Mouse (Mus musculus): ENCODE data around the gene Cacna1e. TPM values are rescaled to one million over a fixed set of nuclear protein-coding genes. Genes with fewer than 3 reads are reported as not detected.

Cacna1e gene
- polyA plus RNA-seq, 1 experiment from 2014 or later, result 10.7 TPM

DNA sequence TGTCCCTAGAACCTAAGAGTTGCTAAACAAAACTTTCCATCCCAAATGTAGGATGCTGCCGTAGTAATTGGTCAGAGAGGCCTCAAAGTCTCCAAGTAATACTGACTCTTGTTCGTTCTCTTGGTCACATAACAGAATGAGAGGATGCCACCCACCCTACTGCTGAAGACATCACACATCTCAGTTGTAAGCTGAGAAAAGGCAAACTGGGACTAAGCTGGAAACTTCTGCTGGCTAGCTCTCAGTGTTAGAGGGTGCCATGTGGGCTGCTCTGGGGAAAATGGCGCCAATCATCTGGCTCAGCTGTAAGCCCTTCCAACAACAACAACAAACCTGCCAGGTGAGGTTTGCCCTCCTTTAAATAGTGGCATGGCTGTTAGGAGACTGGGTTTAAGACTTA, 109.8 kb downstream of the Cacna1e start:
- Histone ChIP-seq H3K27me3 (no peaks in the 10 kb centered on the region), H3K9ac (no peak overlapping the region), H3K27ac (replicated peaks) (no peak overlapping the region), H3K4me1 (replicated peaks) (no peaks in the 10 kb centered on the region), H3K9me3 (no peaks in the 10 kb centered on the region), H3K4me3 (no peak overlapping the region), H3K4me2 (no peak overlapping the region), H3K36me3 (no peaks in the 10 kb centered on the region)
- WGBS, result 91% methylated on average over 3 of the region's 3 CpGs
- no peak for ATAC-seq (ENCODE audit: low read depth)

DNA sequence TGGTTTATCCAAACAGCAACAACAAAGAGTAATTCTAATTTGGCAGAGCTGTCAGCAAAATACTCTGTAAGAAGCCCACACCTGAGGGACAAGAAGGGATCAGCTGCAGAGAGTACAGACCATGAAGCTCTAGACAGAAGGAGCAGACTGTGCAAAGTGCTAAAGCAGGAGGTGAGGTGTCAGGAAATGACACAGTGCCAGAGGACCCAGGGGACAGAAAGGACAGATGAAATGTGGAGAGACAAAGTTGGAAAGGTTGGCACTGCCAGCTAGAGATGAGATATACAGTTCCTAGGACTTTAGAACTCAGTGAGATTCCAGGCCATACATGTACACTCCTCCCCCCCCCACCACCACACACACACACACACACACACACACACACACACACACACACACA, 113.2 kb downstream of the Cacna1e start:
- ATAC-seq (ENCODE audit: low read depth), result no peak
- no peak overlapping the region for H3K4me3 ChIP-seq
- no peak overlapping the region for H3K9ac ChIP-seq
- no peaks in the 10 kb centered on the region for H3K36me3 ChIP-seq
- no peak overlapping the region for H3K27ac ChIP-seq (replicated peaks)
- no peaks in the 10 kb centered on the region for H3K4me1 ChIP-seq (replicated peaks)
- no peaks in the 10 kb centered on the region for H3K27me3 ChIP-seq
- H3K4me2 ChIP-seq, result no peak overlapping the region
- H3K9me3 ChIP-seq, result no peaks in the 10 kb centered on the region

DNA sequence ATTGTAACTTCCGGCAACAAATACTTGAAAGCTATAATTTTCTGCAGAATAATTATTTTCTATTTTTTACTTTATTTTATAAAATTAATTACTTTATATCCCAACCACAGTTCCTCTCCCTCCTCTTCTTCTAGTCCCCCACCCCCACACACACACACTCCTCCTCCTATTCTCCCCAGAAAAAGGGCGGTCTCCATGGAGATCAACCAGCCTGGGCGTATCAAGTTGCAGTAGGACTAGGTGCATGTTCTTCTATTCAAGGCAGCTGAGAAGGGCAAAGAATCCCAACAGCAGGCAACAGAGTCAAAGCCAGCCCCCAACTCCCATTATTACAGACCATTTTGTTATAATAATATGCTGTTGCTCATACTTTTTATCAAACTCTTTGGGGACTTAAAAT, 113.8 kb downstream of the Cacna1e start:
- no peaks in the 10 kb centered on the region for H3K27me3 ChIP-seq
- no peaks in the 10 kb centered on the region for H3K36me3 ChIP-seq
- 43% methylated on average over 3 of the region's 3 CpGs for WGBS
- no peak overlapping the region for H3K4me3 ChIP-seq
- H3K9me3 ChIP-seq, result no peaks in the 10 kb centered on the region
- H3K4me2 ChIP-seq, result no peak overlapping the region
- no peak for ATAC-seq (ENCODE audit: low read depth)
- no peak overlapping the region for H3K27ac ChIP-seq (replicated peaks)
- no peak overlapping the region for H3K9ac ChIP-seq
- H3K4me1 ChIP-seq (replicated peaks), result no peaks in the 10 kb centered on the region

DNA sequence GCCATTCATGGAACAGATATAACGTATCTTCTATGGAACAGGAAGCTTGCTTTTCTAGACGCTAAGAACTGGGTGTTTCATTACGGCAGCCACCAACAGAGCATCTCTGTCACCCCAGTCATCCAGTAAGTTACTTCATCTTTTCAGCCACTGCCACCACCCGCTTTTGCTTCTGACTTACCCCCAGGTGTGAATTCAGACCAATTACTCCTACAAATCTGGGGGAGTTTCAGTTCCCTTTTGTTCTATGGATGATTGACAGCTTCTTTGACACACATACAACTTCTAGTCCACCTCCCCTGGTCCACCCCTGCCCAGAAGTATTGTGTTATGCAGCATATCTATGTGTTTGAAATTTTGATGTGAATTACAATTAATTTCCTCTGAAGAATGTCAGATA, 121.2 kb downstream of the Cacna1e start:
- Histone ChIP-seq H3K4me2 (no peak overlapping the region), H3K36me3 (no peaks in the 10 kb centered on the region), H3K9me3 (no peaks in the 10 kb centered on the region), H3K9ac (no peak overlapping the region), H3K27ac (replicated peaks) (no peak overlapping the region), H3K4me3 (no peak overlapping the region), H3K4me1 (replicated peaks) (no peaks in the 10 kb centered on the region), H3K27me3 (no peaks in the 10 kb centered on the region)
- 84% methylated on average over 4 of the region's 4 CpGs for WGBS
- no peak for ATAC-seq (ENCODE audit: low read depth)

DNA sequence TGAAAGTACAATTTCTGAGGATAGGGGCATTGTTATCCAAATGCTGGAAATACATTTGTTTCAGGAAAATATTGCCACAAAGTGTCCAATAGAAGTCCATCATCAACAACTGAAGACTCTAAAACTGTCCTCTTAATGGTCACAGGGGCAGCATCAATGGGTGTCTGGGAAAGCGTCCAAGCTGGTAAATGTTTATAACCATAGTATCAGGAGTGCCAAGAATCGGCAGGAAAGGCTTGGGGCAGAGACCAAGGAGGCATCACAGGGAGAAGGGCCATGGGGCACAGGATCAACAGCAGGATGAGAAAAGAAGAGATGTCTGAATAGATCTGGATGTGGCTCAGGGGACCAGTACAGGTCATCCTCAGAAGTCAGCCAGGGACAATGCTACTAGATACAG, 132.2 kb downstream of the Cacna1e start:
- H3K27me3 ChIP-seq, result no peaks in the 10 kb centered on the region
- H3K27ac ChIP-seq (replicated peaks), result no peak overlapping the region

DNA sequence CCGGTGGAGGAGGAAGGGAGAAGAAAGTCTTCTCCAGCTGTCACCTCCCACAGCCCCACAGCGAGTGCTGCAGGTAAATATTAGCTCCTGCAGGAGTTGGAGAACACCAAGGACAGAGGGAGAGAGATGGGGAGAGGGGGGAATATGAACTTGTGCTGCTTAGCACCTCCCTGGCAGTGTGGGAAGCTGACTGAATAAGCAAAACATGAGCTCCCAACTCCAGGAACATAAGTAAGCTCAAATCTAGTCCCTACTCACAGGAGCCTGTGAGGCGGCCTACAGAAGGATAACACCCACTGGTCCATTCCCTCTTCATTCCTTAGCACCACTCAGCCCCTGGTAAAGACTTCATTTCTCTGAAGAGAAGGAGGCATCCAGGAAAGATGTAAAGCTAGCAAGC, 135.8 kb downstream of the Cacna1e start:
- ATAC-seq (ENCODE audit: low read depth), result no peak
- WGBS, result 76% methylated on average over 3 of the region's 3 CpGs
- Histone ChIP-seq H3K9me3 (no peaks in the 10 kb centered on the region), H3K27me3 (no peaks in the 10 kb centered on the region), H3K4me3 (no peak overlapping the region), H3K9ac (no peak overlapping the region), H3K4me2 (no peak overlapping the region), H3K4me1 (replicated peaks) (no peaks in the 10 kb centered on the region), H3K36me3 (no peaks in the 10 kb centered on the region), H3K27ac (replicated peaks) (no peak overlapping the region)

More for the DNA sequence above, 132.2 kb downstream of the Cacna1e start:
- ATAC-seq (ENCODE audit: low read depth), result no peak
- WGBS, result 67% methylated on average over 2 of the region's 2 CpGs
- Histone ChIP-seq H3K4me2 (no peak overlapping the region), H3K36me3 (no peaks in the 10 kb centered on the region), H3K9me3 (no peaks in the 10 kb centered on the region), H3K4me1 (replicated peaks) (no peaks in the 10 kb centered on the region), H3K4me3 (no peak overlapping the region), H3K9ac (no peak overlapping the region)

DNA sequence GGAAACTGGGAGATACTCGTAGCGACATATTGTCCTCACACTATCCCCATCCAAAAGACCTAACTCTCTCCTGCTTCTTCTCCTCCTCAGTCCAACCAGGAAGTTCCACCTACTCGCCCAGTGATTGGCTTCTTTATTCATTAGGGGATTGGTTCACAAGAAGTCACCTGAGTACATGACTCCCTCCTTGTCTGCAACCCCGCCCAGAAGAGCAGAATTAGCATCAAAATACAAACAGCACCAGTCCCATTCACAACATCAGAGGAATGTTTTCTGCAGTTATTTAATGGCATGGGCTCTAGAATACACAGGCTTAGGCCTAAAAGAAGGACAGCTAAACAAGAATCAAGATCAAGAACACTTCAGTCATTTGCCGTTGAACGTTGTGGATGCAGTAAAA, 139.1 kb downstream of the Cacna1e start:
- H3K9ac ChIP-seq, result no peak overlapping the region
- no peak overlapping the region for H3K4me3 ChIP-seq
- H3K4me2 ChIP-seq, result no peak overlapping the region
- no peaks in the 10 kb centered on the region for H3K4me1 ChIP-seq (replicated peaks)
- no peak overlapping the region for H3K27ac ChIP-seq (replicated peaks)
- H3K36me3 ChIP-seq, result no peaks in the 10 kb centered on the region
- ATAC-seq (ENCODE audit: low read depth), result no peak
- WGBS, result 91% methylated on average over 6 of the region's 6 CpGs
- no peaks in the 10 kb centered on the region for H3K27me3 ChIP-seq
- no peaks in the 10 kb centered on the region for H3K9me3 ChIP-seq

DNA sequence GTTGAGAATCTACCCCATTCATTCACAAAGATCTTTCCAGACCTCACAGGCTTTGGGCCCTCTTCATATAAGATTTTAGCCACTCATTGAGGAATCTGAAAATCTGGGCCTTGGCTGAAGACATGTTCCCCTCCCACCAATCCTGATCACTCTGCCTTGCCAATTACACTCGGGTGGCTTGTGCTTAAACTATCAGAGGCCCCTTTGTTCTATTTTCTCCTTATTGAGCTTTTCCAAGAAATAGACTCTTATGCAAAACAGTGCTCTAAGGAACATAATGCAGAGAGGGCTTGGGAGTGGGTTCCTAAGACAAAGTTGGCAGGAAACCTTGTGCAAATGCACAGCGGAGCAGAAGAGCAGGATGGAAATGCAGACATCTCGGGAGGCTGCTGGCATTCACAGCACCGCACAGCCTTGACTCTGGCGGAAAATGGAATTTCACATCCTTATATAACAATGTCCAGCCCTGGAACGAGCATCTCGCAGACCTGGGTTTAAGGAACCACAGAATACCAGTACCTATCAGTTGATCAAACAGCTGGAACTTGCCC, 153.8 kb downstream of the Cacna1e start:
- no peaks in the 10 kb centered on the region for H3K36me3 ChIP-seq
- no peak overlapping the region for H3K9ac ChIP-seq
- WGBS, result 75% methylated on average over 7 of the region's 7 CpGs
- ATAC-seq (ENCODE audit: low read depth), result no peak
- H3K27ac ChIP-seq (replicated peaks), result no peak overlapping the region
- H3K9me3 ChIP-seq, result no peaks in the 10 kb centered on the region
- peaks cover 32% of the 10 kb centered on the region for H3K27me3 ChIP-seq
- H3K4me3 ChIP-seq, result no peak overlapping the region
- H3K4me1 ChIP-seq (replicated peaks), result peaks cover 15% of the 10 kb centered on the region
- no peak overlapping the region for H3K4me2 ChIP-seq

DNA sequence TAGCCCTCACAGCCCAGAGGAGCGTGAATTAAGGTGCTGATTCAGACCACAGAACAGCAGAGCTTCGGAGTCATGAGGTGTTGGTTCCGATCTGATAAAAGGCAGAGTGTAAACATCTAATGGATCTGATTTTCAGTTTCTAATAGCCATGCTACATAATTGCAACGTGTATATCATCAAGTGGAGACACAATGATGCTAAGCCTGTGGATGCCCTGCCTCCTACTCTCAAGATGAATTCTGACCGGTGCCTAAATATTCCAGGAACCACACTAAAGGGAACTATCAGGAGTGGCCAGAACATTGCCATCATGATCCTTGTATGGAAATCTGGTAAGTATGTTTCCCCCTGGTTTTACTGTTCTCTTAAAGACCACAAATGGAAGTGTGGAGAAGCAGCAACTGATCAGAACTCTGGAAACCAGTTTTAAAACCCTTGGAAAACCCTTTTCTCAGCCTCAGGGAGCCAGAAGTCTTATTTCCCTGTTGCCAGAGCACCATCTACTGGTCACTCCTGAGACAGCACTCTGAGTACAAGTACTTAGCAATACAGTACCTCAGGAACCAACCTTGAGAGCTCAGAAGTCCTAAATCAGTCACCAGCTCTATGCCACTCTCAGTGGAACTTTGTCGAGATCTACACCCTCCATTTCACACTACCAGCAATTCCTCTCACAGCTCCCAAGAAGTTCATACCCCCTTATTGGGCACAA, 154.9 kb downstream of the Cacna1e start:
- 59% methylated on average over 6 of the region's 6 CpGs for WGBS

DNA sequence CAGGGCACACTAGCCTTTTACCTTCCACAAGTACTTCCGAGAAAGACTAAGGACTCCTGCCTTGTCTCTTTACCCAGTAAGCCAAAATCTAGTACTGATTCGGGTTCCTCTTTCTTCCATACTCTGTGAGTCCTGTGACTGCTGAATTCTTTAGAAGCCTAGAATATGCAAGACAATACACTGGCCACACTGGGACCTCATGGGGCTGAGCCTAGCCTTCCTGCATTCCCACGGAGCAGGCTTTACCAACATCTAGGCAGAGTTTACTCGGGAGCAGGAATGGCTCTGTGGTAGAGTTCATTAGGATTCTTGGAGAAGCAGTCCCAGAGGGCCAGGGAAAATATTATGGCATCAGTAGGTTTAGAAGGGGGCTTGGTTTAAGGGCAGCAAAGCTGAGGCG, 155.6 kb downstream of the Cacna1e start:
- Histone ChIP-seq H3K4me1 (replicated peaks) (peaks cover 33% of the 10 kb centered on the region), H3K4me2 (no peak overlapping the region), H3K9ac (no peak overlapping the region), H3K36me3 (no peaks in the 10 kb centered on the region), H3K9me3 (no peaks in the 10 kb centered on the region), H3K27me3 (peaks cover 46% of the 10 kb centered on the region), H3K27ac (replicated peaks) (no peak overlapping the region), H3K4me3 (no peak overlapping the region)
- no peak for ATAC-seq (ENCODE audit: low read depth)
- WGBS, result 35% methylated on average over 5 of the region's 5 CpGs

More for the DNA sequence above, 154.9 kb downstream of the Cacna1e start:
- no peaks in the 10 kb centered on the region for H3K9me3 ChIP-seq
- no peak overlapping the region for H3K9ac ChIP-seq
- peaks cover 42% of the 10 kb centered on the region for H3K27me3 ChIP-seq
- H3K4me1 ChIP-seq (replicated peaks), result peaks cover 25% of the 10 kb centered on the region
- no peak overlapping the region for H3K27ac ChIP-seq (replicated peaks)
- no peak overlapping the region for H3K4me3 ChIP-seq
- no peaks in the 10 kb centered on the region for H3K36me3 ChIP-seq
- no peak overlapping the region for H3K4me2 ChIP-seq
- ATAC-seq (ENCODE audit: low read depth), result no peak

DNA sequence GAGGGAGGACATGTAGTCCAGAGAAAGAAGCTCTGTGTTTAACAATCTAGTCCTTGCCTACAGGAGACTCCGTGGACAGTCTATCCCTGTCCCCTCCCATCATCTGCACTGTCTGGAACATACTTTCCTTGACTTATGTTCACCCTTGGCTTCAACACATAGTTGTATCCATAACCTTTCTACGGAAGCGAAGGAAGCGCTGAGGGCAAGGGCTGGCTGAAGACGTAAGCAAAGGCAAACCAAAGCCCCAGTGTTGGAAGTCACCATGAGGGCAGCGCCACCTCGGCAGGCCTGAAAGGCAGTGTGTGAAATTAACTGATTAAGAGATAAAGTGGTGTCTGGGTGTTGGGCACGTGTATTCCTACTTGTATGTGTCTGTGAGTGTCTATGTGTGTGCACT, 156.6 kb downstream of the Cacna1e start:
- peaks cover 47% of the 10 kb centered on the region for H3K27me3 ChIP-seq
- peaks cover 43% of the 10 kb centered on the region for H3K4me1 ChIP-seq (replicated peaks)
- no peaks in the 10 kb centered on the region for H3K9me3 ChIP-seq
- no peak overlapping the region for H3K4me2 ChIP-seq
- 87% methylated on average over 8 of the region's 8 CpGs for whole genome bisulfite sequencing
- no peak overlapping the region for H3K4me3 ChIP-seq
- no peak overlapping the region for H3K9ac ChIP-seq
- no peaks in the 10 kb centered on the region for H3K36me3 ChIP-seq
- ATAC-seq (ENCODE audit: low read depth), result no peak
- H3K27ac ChIP-seq (replicated peaks), result no peak overlapping the region

DNA sequence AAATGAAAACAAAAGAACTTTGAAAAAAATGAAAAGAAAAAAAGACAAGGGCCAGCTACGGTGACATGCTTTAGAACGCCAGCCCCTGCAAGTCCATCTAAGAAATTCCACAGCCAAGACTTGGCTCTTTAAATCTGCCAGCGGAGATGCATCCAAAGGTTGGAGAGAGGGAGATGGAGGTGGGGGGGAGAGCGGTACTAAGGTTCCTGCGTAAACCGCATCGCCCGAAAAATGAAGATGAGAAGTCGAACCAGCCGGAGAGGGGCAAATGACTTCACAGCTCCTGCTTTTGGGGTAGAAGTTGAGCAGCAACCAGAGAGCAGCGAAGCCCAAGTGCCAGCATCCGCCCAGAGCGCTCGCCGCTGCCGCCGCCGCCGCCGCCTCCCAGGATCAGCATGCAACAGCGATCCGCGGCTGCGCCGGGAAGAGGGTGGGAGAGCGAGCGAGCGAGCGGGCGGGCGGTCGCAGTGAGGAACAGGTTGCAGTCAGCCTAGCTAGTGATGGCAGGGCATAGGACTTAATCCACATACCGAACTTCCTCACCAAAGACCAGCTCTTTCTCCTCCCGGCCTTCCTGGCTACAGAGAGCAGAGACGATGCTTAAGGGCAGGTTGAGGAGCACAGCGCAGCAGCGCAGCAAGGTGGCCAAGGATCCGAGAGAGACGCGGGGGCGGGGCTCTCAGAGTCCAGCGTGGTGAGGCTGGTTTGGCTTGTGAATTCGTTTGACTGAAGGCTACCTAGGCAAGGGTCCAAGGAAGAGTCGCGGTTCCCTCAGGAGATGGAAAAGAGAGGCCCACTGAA, 157.7 kb downstream of the Cacna1e start:
- WGBS, result under 1% methylated on average over 45 of the region's 45 CpGs
- Histone ChIP-seq H3K4me1 (replicated peaks) (peaks cover 45% of the 10 kb centered on the region), H3K9me3 (no peaks in the 10 kb centered on the region), H3K27ac (replicated peaks) (peak overlapping the region; percentile 67), H3K4me2 (peak overlapping the region; percentile 80), H3K9ac (peak overlapping the region; percentile 73), H3K27me3 (peaks cover 51% of the 10 kb centered on the region), H3K36me3 (no peaks in the 10 kb centered on the region), H3K4me3 (peak overlapping the region; percentile 50)
- ATAC-seq (ENCODE audit: low read depth), result peak; percentile 64

All from neural tube, embryonic 13.5 days (tissue).